Mouse (Mus musculus) T-helper 2 cell (primary cell): ENCODE measurements around the gene Slc25a41.
"Not testable (repeated sequence)": the region's sequence is repeated elsewhere in the genome, so short reads cannot be mapped to it uniquely, and the experiment has no call there.

Experiments
- in situ Hi-C: fragments of 300-600 bp; cut with MboI, MseI; formaldehyde crosslinking; loops from one replicate; pipeline ENCODE4 v1.15.1; 2025; ENCODE audit warnings: high pct_unique_total_duplicates

Gene Slc25a41

GRCm38 (mm10) chr17:57041554-57041953 lies at the start of gene Slc25a41:
Gene Slc25a41 (minus strand): TSS chr17:57041654.
- in situ Hi-C loops, result no loop called here

- in situ Hi-C loops, result no loop called here
Measured at GRCm38 (mm10) chr17:57087049-57087832, 45.8 kb upstream of the Slc25a41 start, which contains the start of gene Tubb4a. Gene Tubb4a (minus strand): TSS chr17:57087782.

- in situ Hi-C loops, result no loop called here
Measured at GRCm38 (mm10) chr17:57085970-57086757, 44.7 kb upstream of the Slc25a41 start.

GRCm38 (mm10) chr17:57082481-57082880 lies 41.0 kb upstream of the Slc25a41 start:
- in situ Hi-C loops, result no loop called here

- in situ Hi-C loops, result no loop called here
Measured at GRCm38 (mm10) chr17:57081234-57081842, 39.9 kb upstream of the Slc25a41 start.

GRCm38 (mm10) chr17:57079919-57080318 lies 38.5 kb upstream of the Slc25a41 start:
- in situ Hi-C loops, result no loop called here

- in situ Hi-C loops, result no loop called here
Measured at GRCm38 (mm10) chr17:57078336-57078735, 36.9 kb upstream of the Slc25a41 start, which contains the start of gene Dennd1c. Gene Dennd1c (minus strand): TSS chr17:57078514.

GRCm38 (mm10) chr17:57076916-57077315 lies 35.5 kb upstream of the Slc25a41 start:
- in situ Hi-C loops, result no loop called here

GRCm38 (mm10) chr17:57070699-57071098 lies 29.2 kb upstream of the Slc25a41 start:
- in situ Hi-C loops, result no loop called here

- in situ Hi-C loops, result no loop called here
Measured at GRCm38 (mm10) chr17:57070272-57070671, 28.8 kb upstream of the Slc25a41 start.

GRCm38 (mm10) chr17:57066908-57067307 lies 25.5 kb upstream of the Slc25a41 start:
- in situ Hi-C loops, result no loop called here

GRCm38 (mm10) chr17:57063031-57063430 lies 21.6 kb upstream of the Slc25a41 start:
- in situ Hi-C loops, result no loop called here

GRCm38 (mm10) chr17:57062548-57062947 lies 21.1 kb upstream of the Slc25a41 start:
- in situ Hi-C loops, result no loop called here

GRCm38 (mm10) chr17:57062011-57062521 lies 20.6 kb upstream of the Slc25a41 start:
- in situ Hi-C loops, result no loop called here

- in situ Hi-C loops, result no loop called here
Measured at GRCm38 (mm10) chr17:57061069-57061468, 19.6 kb upstream of the Slc25a41 start.

GRCm38 (mm10) chr17:57060231-57060801 lies 18.9 kb upstream of the Slc25a41 start:
- in situ Hi-C loops, result no loop called here

- in situ Hi-C loops, result no loop called here
Measured at GRCm38 (mm10) chr17:57059486-57059977, 18.1 kb upstream of the Slc25a41 start, which contains the start of gene Slc25a23. Gene Slc25a23 (minus strand): TSS chr17:57059863.

- in situ Hi-C loops, result no loop called here
Measured at GRCm38 (mm10) chr17:57058891-57059485, 17.5 kb upstream of the Slc25a41 start, which contains the start of gene Crb3. Gene Crb3 (plus strand): TSS chr17:57059105.

- in situ Hi-C loops, result no loop called here
Measured at GRCm38 (mm10) chr17:57056246-57056645, 14.8 kb upstream of the Slc25a41 start.

- in situ Hi-C loops, result not testable (repeated sequence)
Measured at GRCm38 (mm10) chr17:57051679-57052078, 10.2 kb upstream of the Slc25a41 start.

- in situ Hi-C loops, result no loop called here
Measured at GRCm38 (mm10) chr17:57048816-57049215, 7.4 kb upstream of the Slc25a41 start.
